Mouse (Mus musculus) heart, embryonic 12.5 days (tissue): ENCODE measurements around the gene Ccser2. TPM values are rescaled to one million over a fixed set of nuclear protein-coding genes. Genes with fewer than 3 reads are reported as not detected.
"Not testable (repeated sequence)": the region's sequence is repeated elsewhere in the genome, so short reads cannot be mapped to it uniquely, and the experiment has no call there.

Experiments used
- ATAC-seq: fragments of 200-750 bp; cut with Nextera tagmentation; 2 replicates; pipeline ENCODE4 v1.8.0; 2017; ENCODE audit warnings: moderate TSS enrichment, moderate library complexity; ENCODE audit not compliant: insufficient number of reproducible peaks, low FRiP score
- H3K27ac ChIP-seq: fragments of 300-500 bp; sonication (generic); 2 replicates; pipeline ENCODE4 v1.5.1; 2016; ENCODE audit warnings: mild to moderate bottlenecking, moderate library complexity; ENCODE audit not compliant: poor library complexity, severe bottlenecking
- H3K27me3 ChIP-seq: fragments of 300-500 bp; sonication (generic); replicated peaks from 2 replicates; pipeline ENCODE4 v1.6.1; 2016; ENCODE audit warnings: mild to moderate bottlenecking, moderate library complexity
- H3K36me3 ChIP-seq: fragments of 300-500 bp; sonication (generic); 2 replicates; pipeline ENCODE4 v1.6.1; 2016; ENCODE audit warnings: mild to moderate bottlenecking, moderate library complexity
- H3K4me1 ChIP-seq: fragments of 300-500 bp; sonication (generic); replicated peaks from 2 replicates; pipeline ENCODE4 v1.6.1; 2016; ENCODE audit warnings: mild to moderate bottlenecking
- H3K4me2 ChIP-seq: fragments of 300-500 bp; sonication (generic); 2 replicates; pipeline ENCODE4 v1.6.1; 2016; ENCODE audit warnings: mild to moderate bottlenecking, moderate library complexity
- H3K4me3 ChIP-seq: fragments of 300-500 bp; sonication (generic); 2 replicates; pipeline ENCODE4 v1.5.1; 2016; ENCODE audit warnings: mild to moderate bottlenecking
- H3K9ac ChIP-seq: fragments of 300-500 bp; sonication (generic); 2 replicates; pipeline ENCODE4 v1.6.1; 2016; ENCODE audit warnings: mild to moderate bottlenecking, moderate library complexity
- H3K9me3 ChIP-seq: fragments of 300-500 bp; sonication (generic); replicated peaks from 2 replicates; pipeline ENCODE4 v1.6.1; 2016; ENCODE audit warnings: mild to moderate bottlenecking, moderate library complexity
- WGBS: fragments of 180-500 bp; shearing (Covaris S2); methylation state at CpG from one replicate; pipeline ENCODE4 v1.1.7; 2016; 5-methylcytosine and 5-hydroxymethylcytosine counted together
- polyA plus RNA-seq: library from polyadenylated mRNA; unstranded; fragments of >200 nt; fragmentation: Nextera tagmentation; extraction: Ambion mirVana; gene quantifications from 2 replicates; pipeline ENCODE4 v1.2.1, GENCODE M21; 2016

The Ccser2 gene
- 43.4 and 47.8 TPM in 2 replicates for polyA plus RNA-seq

DNA sequence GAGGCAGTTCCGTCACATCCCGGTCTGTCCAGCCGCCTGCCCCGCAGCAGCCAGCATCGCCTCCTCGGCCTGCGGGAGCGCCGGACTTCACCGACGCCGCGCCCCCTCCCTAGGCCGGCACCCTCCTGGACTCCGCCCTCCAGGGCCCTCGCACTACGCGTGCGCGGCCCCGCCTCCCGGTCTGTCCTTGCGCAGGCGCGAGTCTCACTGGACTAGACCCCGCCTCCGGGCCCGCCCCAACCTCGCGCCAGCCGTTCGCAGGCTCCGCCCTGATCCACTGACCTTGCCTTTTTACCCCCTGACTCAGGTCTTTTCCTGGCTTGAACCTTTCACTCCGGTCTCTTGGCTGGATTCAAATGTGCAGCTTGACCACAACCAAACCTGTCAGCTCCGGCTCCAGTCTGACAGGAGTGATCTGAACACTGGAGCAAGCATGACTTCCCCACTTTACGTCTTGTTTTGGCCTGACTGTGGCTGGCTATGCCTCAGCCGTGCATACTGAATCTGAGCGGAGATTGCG is at the start of gene Ccser2:
TSS of gene Ccser2 (minus strand) at position 150 of the 520 bp plus-strand sequence.
- Histone ChIP-seq H3K9me3 (no peaks in the 10 kb centered on the region), H3K36me3 (no peaks in the 10 kb centered on the region), H3K27ac (peak within 1 kb of the TSS; percentile 81), H3K27me3 (no peaks in the 10 kb centered on the region), H3K9ac (peak within 1 kb of the TSS; percentile 94), H3K4me1 (peaks cover 10% of the 10 kb centered on the region), H3K4me2 (peak within 1 kb of the TSS; percentile 63), H3K4me3 (peak within 1 kb of the TSS; percentile 85)
- 2% methylated on average over 39 of the region's 39 CpGs for WGBS
- ATAC-seq = peak; percentile 100

- Histone ChIP-seq H3K9me3 (no peaks in the 10 kb centered on the region), H3K36me3 (no peaks in the 10 kb centered on the region), H3K9ac (no peak overlapping the region), H3K27ac (no peak overlapping the region), H3K4me2 (no peak overlapping the region), H3K27me3 (no peaks in the 10 kb centered on the region), H3K4me3 (no peak overlapping the region), H3K4me1 (no peaks in the 10 kb centered on the region)
- 30% methylated on average over 5 of the region's 5 CpGs for WGBS
- ATAC-seq = no peak
Observed at GRCm38 (mm10) chr14:37015894-37016293, 47.3 kb upstream of the Ccser2 start.

DNA sequence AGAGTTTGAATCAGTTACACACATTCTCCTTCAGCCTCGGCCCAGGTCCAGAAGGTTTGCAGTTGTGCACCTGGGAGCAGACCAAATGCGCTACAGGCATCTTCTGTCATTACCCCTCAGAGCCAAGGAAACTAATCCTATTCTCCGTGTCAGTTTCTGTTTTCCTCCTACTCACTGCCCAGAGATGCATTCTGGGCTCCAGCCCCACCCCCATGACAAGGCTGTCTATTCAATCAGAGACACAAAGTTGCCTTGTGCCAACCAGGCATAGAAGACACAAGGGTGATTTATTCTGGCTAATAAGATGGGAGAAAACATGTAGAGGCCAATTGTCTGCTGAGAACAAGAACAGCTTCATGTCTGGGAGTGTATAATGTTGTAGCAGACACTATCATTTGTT is 45.1 kb upstream of the Ccser2 start:
- no peak for ATAC-seq
- H3K4me3 ChIP-seq = no peak overlapping the region
- 57% methylated on average over 3 of the region's 3 CpGs for WGBS
- no peak overlapping the region for H3K9ac ChIP-seq
- no peaks in the 10 kb centered on the region for H3K36me3 ChIP-seq
- no peak overlapping the region for H3K4me2 ChIP-seq
- no peak overlapping the region for H3K27ac ChIP-seq
- no peaks in the 10 kb centered on the region for H3K27me3 ChIP-seq
- no peaks in the 10 kb centered on the region for H3K4me1 ChIP-seq
- no peaks in the 10 kb centered on the region for H3K9me3 ChIP-seq

GRCm38 (mm10) chr14:37009686-37010085 is 41.1 kb upstream of the Ccser2 start:
- H3K4me2 ChIP-seq = no peak overlapping the region
- H3K27ac ChIP-seq = no peak overlapping the region
- H3K9ac ChIP-seq = no peak overlapping the region
- H3K36me3 ChIP-seq = no peaks in the 10 kb centered on the region
- no peaks in the 10 kb centered on the region for H3K27me3 ChIP-seq
- H3K9me3 ChIP-seq = no peaks in the 10 kb centered on the region
- no peaks in the 10 kb centered on the region for H3K4me1 ChIP-seq
- 73% methylated on average over 2 of the region's 2 CpGs for WGBS
- no peak overlapping the region for H3K4me3 ChIP-seq
- no peak for ATAC-seq

GRCm38 (mm10) chr14:37006489-37006888 is 37.9 kb upstream of the Ccser2 start:
- H3K36me3 ChIP-seq = no peaks in the 10 kb centered on the region
- WGBS = 66% methylated on average over 8 of the region's 8 CpGs
- H3K27ac ChIP-seq = no peak overlapping the region
- H3K9ac ChIP-seq = no peak overlapping the region
- H3K4me3 ChIP-seq = no peak overlapping the region
- H3K4me2 ChIP-seq = no peak overlapping the region
- no peaks in the 10 kb centered on the region for H3K4me1 ChIP-seq
- no peak for ATAC-seq
- H3K9me3 ChIP-seq = no peaks in the 10 kb centered on the region
- no peaks in the 10 kb centered on the region for H3K27me3 ChIP-seq

GRCm38 (mm10) chr14:37005865-37006264 is 37.3 kb upstream of the Ccser2 start:
- Histone ChIP-seq H3K4me1 (no peaks in the 10 kb centered on the region), H3K9ac (no peak overlapping the region), H3K36me3 (no peaks in the 10 kb centered on the region), H3K4me3 (no peak overlapping the region), H3K4me2 (no peak overlapping the region), H3K27ac (no peak overlapping the region), H3K27me3 (no peaks in the 10 kb centered on the region), H3K9me3 (no peaks in the 10 kb centered on the region)
- WGBS = 6% methylated on average over 3 of the region's 3 CpGs
- no peak for ATAC-seq

DNA sequence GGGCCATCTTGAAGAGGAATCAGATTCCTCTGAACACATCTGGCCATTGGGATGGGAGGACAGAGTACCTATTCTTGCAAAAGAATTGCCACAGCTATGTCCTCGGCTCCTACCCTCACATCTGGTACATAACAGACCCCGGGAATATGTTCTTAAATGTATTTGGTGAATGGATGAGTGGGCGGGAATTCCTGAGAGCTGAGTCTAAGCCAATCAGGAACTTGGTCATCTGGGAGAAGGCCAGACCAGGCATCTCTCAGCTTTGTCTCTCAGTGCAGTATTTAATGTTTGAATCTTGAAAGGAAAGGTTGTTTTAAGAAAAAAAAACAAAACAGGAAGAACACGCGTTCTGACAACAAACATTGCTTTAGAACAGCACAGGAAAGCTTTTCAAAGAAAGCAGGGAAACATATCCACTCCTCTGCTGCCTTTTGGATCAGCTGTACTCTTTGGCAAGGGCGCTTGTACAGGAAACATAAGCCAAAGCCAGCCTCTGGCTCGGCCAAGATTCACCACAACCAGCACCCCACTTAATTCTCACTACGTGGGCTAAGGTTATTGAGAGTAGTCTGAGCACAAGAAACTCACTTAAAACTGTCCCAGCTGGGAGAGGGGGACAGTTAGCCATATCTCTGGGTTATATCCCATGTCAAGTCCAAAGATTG is 35.0 kb upstream of the Ccser2 start:
- no peaks in the 10 kb centered on the region for H3K9me3 ChIP-seq
- WGBS = 65% methylated on average over 8 of the region's 8 CpGs
- no peaks in the 10 kb centered on the region for H3K4me1 ChIP-seq
- no peak overlapping the region for H3K9ac ChIP-seq
- no peak overlapping the region for H3K4me2 ChIP-seq
- no peaks in the 10 kb centered on the region for H3K36me3 ChIP-seq
- no peak overlapping the region for H3K27ac ChIP-seq
- ATAC-seq = no peak
- H3K4me3 ChIP-seq = no peak overlapping the region
- no peaks in the 10 kb centered on the region for H3K27me3 ChIP-seq

DNA sequence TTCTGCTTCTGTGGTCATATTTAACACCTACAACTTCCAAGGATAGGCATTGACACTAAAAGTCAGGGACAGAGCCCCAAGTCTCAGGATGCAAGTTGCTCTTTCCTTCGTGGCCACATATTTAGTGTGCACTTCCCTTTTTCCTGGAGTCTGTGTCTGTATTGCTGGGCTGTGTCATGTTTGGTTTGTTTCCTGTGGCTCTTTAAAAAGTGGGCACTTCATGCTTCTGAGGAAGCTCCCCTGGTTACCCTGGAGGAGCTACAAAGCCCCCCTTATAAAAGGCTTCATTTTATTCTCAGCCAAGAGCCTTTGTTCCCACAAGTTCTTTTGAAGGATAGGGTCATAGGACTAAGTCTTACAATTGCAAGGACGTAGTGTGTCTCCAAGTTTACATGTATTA is 34.3 kb upstream of the Ccser2 start:
- 66% methylated on average over 2 of the region's 2 CpGs for WGBS
- Histone ChIP-seq H3K9ac (no peak overlapping the region), H3K4me3 (no peak overlapping the region), H3K27ac (no peak overlapping the region), H3K9me3 (no peaks in the 10 kb centered on the region), H3K4me2 (no peak overlapping the region), H3K27me3 (no peaks in the 10 kb centered on the region), H3K4me1 (no peaks in the 10 kb centered on the region), H3K36me3 (no peaks in the 10 kb centered on the region)
- ATAC-seq = no peak

- not testable (repeated sequence) for H3K27ac ChIP-seq, H3K36me3 ChIP-seq, H3K9me3 ChIP-seq, H3K4me3 ChIP-seq, H3K27me3 ChIP-seq, H3K4me2 ChIP-seq, H3K9ac ChIP-seq, ATAC-seq, H3K4me1 ChIP-seq
- 63% methylated on average over 6 of the region's 6 CpGs for WGBS
Observed at GRCm38 (mm10) chr14:37000780-37001179, 32.2 kb upstream of the Ccser2 start.

DNA sequence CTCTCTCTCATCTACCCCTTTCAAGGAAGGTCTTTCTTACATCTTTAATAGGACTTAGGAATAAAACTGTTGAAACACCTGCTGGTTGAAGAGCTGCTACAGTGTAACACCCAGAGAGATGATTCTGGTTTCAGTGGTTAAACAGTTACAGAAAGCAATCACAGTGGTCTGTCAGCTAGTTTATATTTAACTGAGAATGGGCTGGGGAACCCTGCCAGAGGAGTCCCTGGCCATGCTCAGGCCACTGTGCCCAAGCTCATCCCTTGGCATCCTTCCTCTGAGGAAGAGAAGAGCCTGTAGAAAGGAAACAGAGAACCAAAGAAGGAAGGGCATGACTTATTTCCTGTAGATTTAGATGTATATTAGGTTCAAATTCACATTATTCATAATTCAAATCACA is 21.2 kb upstream of the Ccser2 start:
- H3K9ac ChIP-seq = no peak overlapping the region
- H3K36me3 ChIP-seq = no peaks in the 10 kb centered on the region
- ATAC-seq = no peak
- H3K27ac ChIP-seq = no peak overlapping the region
- no peak overlapping the region for H3K4me2 ChIP-seq
- H3K9me3 ChIP-seq = no peaks in the 10 kb centered on the region
- H3K4me1 ChIP-seq = no peaks in the 10 kb centered on the region
- H3K27me3 ChIP-seq = no peaks in the 10 kb centered on the region
- H3K4me3 ChIP-seq = no peak overlapping the region

- Histone ChIP-seq H3K9ac (no peak overlapping the region), H3K4me2 (no peak overlapping the region), H3K27ac (no peak overlapping the region), H3K4me1 (no peaks in the 10 kb centered on the region), H3K9me3 (no peaks in the 10 kb centered on the region), H3K27me3 (no peaks in the 10 kb centered on the region), H3K36me3 (no peaks in the 10 kb centered on the region), H3K4me3 (no peak overlapping the region)
- ATAC-seq = no peak
- 74% methylated on average over 3 of the region's 3 CpGs for WGBS
Observed at GRCm38 (mm10) chr14:36985693-36986092, 17.1 kb upstream of the Ccser2 start.

DNA sequence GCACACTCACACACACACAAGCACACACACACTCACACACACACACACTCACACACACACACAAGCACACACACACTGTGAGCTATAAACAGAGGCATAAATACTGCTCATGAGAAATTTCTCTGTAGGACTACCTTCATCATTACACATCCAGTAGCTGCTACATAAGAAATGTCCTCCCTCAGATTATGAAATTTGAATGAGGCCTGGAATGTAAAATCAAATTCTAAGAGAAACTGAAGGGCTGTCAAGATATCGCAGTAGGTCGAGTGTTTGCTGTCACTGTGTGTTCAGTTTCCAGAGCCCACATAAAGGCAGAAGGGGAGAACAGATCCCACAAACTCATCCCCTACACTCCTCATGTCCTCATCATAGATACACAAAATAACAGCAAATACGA is 6.4 kb upstream of the Ccser2 start:
- no peak overlapping the region for H3K4me3 ChIP-seq
- no peaks in the 10 kb centered on the region for H3K4me1 ChIP-seq
- H3K36me3 ChIP-seq = no peaks in the 10 kb centered on the region
- H3K27me3 ChIP-seq = no peaks in the 10 kb centered on the region
- no peak for ATAC-seq
- no peaks in the 10 kb centered on the region for H3K9me3 ChIP-seq
- H3K9ac ChIP-seq = no peak overlapping the region
- no peak overlapping the region for H3K27ac ChIP-seq
- WGBS = 79% methylated on average over 3 of the region's 3 CpGs
- H3K4me2 ChIP-seq = no peak overlapping the region
